Comparison of ENCODE assay signal across 8 mouse cellular contexts in genomic region chr5:150600554-150601440, GRCm38 (mm10). TPM values are rescaled to one million over a fixed set of nuclear protein-coding genes. Genes with fewer than 3 reads are reported as not detected.
DNase-seq lines count a peak whose midpoint lies in the region; ATAC-seq and TF ChIP-seq lines count a peak whose summit lies in the region.

No protein-coding gene starts in this region.

- no peaks in the 10 kb centered on the region for H3K36me3 ChIP-seq in kidney, embryonic 16.5 days (ENCODE audit: insufficient read depth, low read length)
- H3K36me3 ChIP-seq in intestine, embryonic 15.5 days = no peaks in the 10 kb centered on the region

- WGBS in kidney, embryonic 16.5 days = 70% methylated on average over 20 of the region's 20 CpGs
- 66% methylated on average over 20 of the region's 20 CpGs for WGBS in intestine, embryonic 15.5 days

- H3K4me1 ChIP-seq in kidney, embryonic 16.5 days (ENCODE audit: insufficient read depth, low read length) = peaks cover 16% of the 10 kb centered on the region
- 0 out of 2 replicates have a peak, but pooled peaks cover 7% of the 10 kb centered on the region for H3K4me1 ChIP-seq in intestine, embryonic 15.5 days (replicated peaks)

- intact Hi-C loops in left cerebral cortex, postnatal 10 days (cut with DNase I) = no loop called here

- no peaks in the 10 kb centered on the region for H3K27me3 ChIP-seq in kidney, embryonic 16.5 days (ENCODE audit: insufficient read depth, low read length)
- H3K27me3 ChIP-seq in intestine, embryonic 15.5 days (replicated peaks) = no peaks in the 10 kb centered on the region

- peak; percentile 89 for ATAC-seq in inflammation-experienced regulatory T-cells, adult 6 months
- peak; percentile 52 for ATAC-seq in neutrophil, adult 5-6 weeks (ENCODE audit: extremely low read depth, insufficient number of reproducible peaks, low FRiP score, poor library complexity, severe bottlenecking)
- ATAC-seq in kidney, embryonic 16.5 days (ENCODE audit: low FRiP score, low TSS enrichment) = no peak
- no peak for ATAC-seq in intestine, embryonic 15.5 days

- no peak for DNase-seq in layer of hippocampus, adult 2 months (ENCODE audit: low spot score in 2 of 2)
- no peak for DNase-seq in layer of hippocampus, postnatal 10 days (ENCODE audit: low spot score in 2 of 2)
- DNase-seq in adrenal gland, postnatal 25 days = peak; percentile 43
- DNase-seq in left cerebral cortex, postnatal 10 days (ENCODE audit: extremely low spot score in 1 of 2, low spot score in 2 of 2) = no peak

- H3K4me2 ChIP-seq in kidney, embryonic 16.5 days (replicated peaks; ENCODE audit: low read depth, low read length) = no peak overlapping the region
- no peak overlapping the region for H3K4me2 ChIP-seq in intestine, embryonic 15.5 days (replicated peaks)

- no peak for TF ChIP-seq CTCF in layer of hippocampus, adult 2 months (conservative IDR thresholded peaks at IDR 0.05)

- H3K9ac ChIP-seq in kidney, embryonic 16.5 days (replicated peaks; ENCODE audit: low read length) = no peak overlapping the region
- H3K9ac ChIP-seq in intestine, embryonic 15.5 days = no peak overlapping the region

- no peaks in the 10 kb centered on the region for H3K9me3 ChIP-seq in kidney, embryonic 16.5 days (ENCODE audit: low read length)
- H3K9me3 ChIP-seq in intestine, embryonic 15.5 days = no peaks in the 10 kb centered on the region

- peak overlapping the region; percentile 90 for H3K27ac ChIP-seq in layer of hippocampus, adult 2 months
- no peak overlapping the region for H3K27ac ChIP-seq in kidney, embryonic 16.5 days (ENCODE audit: low read length)
- H3K27ac ChIP-seq in intestine, embryonic 15.5 days = no peak overlapping the region

- H3K4me3 ChIP-seq in layer of hippocampus, adult 2 months = no peak overlapping the region; the same call in 1 of the 2 replicates
- no peak overlapping the region for H3K4me3 ChIP-seq in kidney, embryonic 16.5 days (ENCODE audit: low read length)
- no peak overlapping the region for H3K4me3 ChIP-seq in intestine, embryonic 15.5 days (replicated peaks)

RNA-seq across cellular contexts. Expression of gene N4bp2l1, which starts 3.8 kb away (rescaled TPM):
- total RNA-seq in layer of hippocampus, adult 2 months (2021) = 10 to 100 TPM; 55.5 to 57.0 TPM
- total RNA-seq in layer of hippocampus, postnatal 10 days (2021) = 10 to 100 TPM; 29.2 to 34.1 TPM
- 34.8 and 40.0 TPM in 2 replicates for total RNA-seq in adrenal gland, postnatal 25 days (2021)
- polyA plus RNA-seq in inflammation-experienced regulatory T-cells, adult 6 months (2017; shearing (Covaris generic)) = 10 to 100 TPM; 46.9 to 61.2 (median 57.9) TPM
- total RNA-seq in neutrophil, adult 5-6 weeks (2017) = 127 and 144 TPM in 2 replicates
- 5.8 and 6.4 TPM in 2 replicates for polyA plus RNA-seq in kidney, embryonic 16.5 days (2015; fragmentation: Nextera tagmentation; extraction: Ambion mirVana)
- polyA plus RNA-seq in intestine, embryonic 15.5 days (2015; fragmentation: Nextera tagmentation; extraction: Ambion mirVana) = 4.6 and 4.9 TPM in 2 replicates
- 10 to 100 TPM; 30.7 to 33.6 TPM for total RNA-seq in left cerebral cortex, postnatal 10 days (2021)

Comparison
In these comparisons a context has a peak if more than half of its experiments do, and no peak if none do; other contexts are left out.
1. ATAC-seq: peak in inflammation-experienced regulatory T-cells, adult 6 months (single experiment) and neutrophil, adult 5-6 weeks (single experiment); none in kidney, embryonic 16.5 days (single experiment) and intestine, embryonic 15.5 days (single experiment).